Mouse (Mus musculus): ENCODE measurements around the gene Cpxm2.

Gene Cpxm2

DNA sequence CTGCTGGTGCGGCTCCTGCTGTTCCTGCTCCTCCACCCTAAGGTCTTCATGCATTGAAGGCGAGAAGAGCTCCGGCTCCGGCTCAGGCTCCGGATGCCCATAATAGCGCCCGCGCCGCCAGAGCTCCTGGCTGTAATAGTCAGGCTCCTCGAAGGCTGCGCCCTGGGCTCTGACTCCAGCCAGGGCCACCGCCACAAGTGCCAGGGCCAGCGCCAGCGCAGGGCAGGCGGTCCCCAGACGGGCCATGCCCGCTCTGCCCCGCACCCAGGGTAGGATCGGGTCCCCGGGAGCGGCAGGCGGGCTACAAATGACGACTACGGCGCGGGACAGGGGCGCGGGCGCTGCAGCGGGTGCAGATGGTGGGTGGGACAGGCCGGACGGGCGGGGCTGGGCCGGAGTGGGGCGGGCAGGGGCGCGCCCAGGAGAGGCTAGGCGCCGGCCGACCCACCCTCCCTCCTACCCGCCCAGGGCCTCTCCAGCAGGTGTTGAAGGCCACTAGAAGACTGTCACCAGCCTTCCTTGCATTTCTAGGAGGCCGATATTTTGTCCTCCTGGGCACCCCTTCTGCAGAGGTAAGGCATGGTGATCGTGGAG lies at the start of gene Cpxm2:
Gene Cpxm2 (minus strand): TSS at position 372 of the 594 bp plus-strand sequence.
- DNase-seq (ENCODE audit: extremely low read depth, insufficient read length, low spot score) = no peak

DNA sequence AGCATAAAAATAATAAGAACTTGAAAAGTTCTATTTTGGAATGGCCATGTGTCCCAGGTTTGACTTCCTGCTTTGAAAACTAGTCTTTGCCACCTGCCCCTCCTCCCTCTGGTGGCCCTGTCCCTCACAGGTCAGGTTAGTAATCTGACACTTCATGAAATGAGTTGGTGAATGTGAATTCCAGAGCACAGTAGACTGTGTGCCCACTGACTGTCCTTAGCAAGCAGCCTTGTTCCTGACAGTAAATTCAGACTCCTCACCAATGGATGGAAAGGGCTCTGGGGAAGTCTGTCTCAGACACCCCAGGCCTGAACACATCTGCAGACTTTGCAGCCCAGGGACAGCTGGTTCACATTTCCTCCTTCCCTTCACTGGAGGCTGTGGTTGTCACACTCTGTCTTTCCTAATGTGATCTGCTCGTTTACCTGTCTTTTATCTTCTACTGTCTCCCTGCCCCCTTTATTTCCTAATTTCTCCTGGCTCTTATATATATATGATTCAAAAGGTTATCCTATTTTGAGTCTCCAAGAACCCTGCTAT lies 49.6 kb upstream of the Cpxm2 start:
- DNase-seq (ENCODE audit: extremely low read depth, insufficient read length, low spot score) = no peak

DNA sequence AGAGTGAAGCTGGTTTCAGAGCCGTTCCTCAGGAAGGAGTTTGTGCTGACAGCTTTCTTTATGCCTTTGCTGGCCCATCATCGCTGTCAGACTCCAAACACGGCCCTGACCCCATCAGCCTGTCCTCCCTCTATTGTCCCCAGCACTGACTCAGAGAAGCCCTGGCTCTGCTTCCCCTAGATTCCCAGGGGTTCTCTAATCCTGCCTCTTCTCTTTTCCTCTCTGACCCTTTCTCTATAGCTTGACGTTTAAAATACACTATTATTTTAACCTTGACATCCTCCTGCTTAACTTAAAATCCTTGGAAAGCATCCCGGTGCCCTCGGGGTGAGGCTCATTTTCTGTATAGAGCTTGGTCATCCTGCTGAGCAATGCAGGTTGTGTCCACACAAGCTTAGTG lies 45.1 kb upstream of the Cpxm2 start:
- no peak for DNase-seq (ENCODE audit: extremely low read depth, insufficient read length, low spot score)

DNA sequence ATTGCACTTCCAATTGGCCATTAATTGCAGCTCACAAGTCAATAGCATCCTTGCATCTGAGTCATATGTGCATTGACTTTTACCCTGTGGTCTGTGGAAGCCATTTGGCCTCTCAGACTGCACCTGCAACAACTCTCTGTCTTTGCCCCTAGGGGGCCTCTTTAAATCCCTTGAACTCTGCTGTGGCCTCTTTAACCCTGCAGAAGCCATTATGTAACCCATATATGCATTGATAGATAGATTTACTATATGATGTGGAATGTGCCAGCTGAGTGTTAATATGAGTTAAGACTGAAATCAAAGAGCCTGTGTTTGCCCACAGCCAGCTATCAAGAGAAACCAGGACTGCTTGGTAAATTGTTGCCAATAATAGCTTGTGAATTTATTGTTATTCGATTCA lies 44.3 kb upstream of the Cpxm2 start:
- no peak for DNase-seq (ENCODE audit: extremely low read depth, insufficient read length, low spot score)

DNA sequence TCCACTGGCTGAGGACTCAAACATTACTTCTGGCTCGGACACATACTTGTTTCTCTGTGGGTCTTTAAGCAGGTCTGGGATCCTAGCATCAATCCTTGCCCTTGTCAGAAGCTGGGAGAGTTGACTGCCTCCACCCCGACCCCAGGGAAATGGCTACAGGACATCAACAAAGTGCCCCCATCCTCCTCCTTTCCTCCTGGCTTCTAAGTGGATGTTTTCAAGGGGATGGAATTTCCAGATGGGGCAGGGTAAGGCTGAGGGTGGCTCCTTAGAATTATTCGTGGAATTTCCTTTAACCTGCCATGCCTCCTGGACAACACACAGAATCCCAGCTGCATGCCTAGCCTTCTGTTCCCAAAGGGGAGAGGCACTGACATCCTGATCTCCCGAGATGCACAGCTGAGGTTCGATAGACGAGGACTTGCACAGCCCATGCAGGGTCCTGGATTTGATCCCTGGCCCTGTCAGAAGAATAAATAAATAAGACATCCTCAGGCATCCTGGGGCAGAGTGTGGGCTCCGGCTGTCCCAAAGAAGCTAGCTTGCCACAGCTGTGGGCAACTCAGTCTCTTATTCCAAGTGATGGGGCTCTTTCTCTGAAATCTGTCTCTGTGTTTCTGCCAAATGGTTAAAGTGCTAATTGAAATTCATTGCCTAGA lies 43.4 kb upstream of the Cpxm2 start:
- DNase-seq (ENCODE audit: extremely low read depth, insufficient read length, low spot score) = no peak

DNA sequence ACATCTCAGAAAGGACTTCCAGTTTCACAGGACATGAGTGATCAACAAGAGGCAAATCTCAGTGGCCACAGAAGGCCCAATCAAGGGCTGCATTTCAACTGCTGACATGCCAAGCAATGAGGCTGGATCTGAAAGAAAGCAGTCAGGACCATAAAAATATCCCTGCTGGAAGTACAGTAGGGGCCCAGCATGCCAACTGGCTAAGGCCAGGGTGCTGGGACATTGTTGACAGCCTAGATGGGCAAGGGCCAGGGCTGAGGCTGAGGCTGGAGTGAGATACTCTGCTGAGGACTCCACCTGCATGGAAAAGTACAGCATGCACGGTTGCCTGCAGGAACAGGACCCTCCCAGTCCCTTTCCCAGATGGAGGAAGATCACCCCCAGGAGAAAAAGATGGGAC lies 42.0 kb upstream of the Cpxm2 start:
- no peak for DNase-seq (ENCODE audit: extremely low read depth, insufficient read length, low spot score)

DNA sequence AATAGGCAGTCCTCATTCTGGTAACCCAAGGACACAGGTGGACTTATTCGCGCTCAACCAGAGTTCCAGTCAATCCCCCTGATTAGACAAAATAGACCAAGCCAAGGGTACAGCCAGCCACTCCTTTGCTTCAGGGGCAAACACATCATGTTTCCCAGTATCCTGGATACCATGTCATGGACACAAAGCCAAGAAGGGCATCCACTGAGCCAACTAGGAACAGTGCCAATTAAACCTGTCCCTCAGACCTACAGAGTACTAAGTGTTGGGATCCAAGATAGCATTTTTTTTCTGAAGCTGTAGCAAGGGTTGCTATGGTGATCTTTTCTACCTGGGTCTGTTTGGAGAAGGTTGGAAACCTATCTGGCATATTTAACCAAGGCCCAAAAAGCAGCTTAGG lies 39.1 kb upstream of the Cpxm2 start:
- no peak for DNase-seq (ENCODE audit: extremely low read depth, insufficient read length, low spot score)

DNA sequence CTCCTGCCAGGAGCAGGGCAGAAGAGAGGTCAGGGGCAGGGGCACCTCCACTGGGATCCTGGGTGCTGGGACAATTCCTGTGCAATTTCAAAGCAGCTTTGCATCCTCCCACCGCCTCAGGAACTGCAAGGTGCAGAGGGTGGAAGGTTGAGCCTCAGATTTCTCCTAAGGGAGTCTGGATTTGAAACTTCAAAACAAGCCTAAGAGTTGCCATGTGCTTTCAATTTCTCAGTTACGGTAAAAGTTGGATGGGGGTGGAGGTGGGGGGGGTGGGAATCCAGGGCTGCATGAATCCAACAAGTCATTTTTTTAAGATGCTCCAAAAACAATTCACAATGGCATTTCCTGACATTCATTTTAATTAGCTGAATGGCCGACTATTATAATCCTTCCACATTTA lies 32.9 kb upstream of the Cpxm2 start:
- no peak for DNase-seq (ENCODE audit: extremely low read depth, insufficient read length, low spot score)

DNA sequence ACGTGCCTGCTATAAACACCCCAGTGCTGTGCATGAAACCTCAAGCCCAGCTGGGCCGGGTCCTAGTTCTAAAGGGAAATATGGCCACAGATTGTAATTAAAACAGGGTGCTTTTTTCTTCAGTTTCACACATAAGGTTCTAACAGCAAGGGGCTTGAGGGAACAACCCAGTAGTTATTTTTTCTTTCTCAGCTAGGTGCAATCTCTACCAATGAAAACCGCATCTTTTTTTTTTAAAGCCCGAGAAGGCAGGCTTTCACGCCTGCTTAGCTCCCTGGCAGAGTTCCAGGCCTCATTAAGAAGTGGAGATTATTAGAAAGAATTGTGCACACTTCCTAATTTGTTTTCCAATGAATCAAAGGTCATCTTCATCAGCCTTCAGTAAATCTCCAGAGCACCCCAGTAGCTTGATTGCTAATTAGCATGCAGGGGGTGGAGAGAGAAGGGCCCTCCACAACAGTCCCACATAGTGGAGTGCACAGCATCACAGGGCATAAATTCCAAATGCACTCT lies 29.4 kb upstream of the Cpxm2 start:
- DNase-seq (ENCODE audit: extremely low read depth, insufficient read length, low spot score) = no peak

DNA sequence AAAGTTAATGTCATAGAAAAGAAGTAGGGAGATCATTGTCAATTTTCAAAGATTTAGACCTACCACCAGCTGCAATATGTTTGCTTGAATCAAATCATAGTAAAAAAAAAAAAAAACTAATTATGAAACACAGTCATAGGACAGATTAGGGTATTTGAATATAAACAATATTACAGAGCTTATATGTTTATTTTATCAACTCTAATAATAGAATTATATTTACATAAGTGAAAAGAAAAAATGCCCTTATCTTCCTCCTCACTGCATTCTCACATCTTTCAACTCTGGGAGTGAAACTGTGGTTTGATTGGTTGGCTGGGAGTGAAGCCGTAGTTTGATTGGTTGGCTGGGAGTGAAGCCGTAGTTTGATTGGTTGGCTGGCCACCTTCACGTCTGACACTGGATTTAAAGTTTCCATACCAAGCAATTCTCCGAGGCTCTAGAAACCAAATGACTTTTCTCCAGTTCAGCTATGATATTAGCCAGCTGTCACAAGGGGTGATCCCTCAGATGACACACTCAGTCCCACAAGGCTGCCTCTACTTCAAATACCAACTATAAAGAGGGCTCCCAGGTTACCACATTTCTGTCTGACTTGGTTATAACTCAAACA lies 27.2 kb upstream of the Cpxm2 start:
- no peak for DNase-seq (ENCODE audit: extremely low read depth, insufficient read length, low spot score)

DNA sequence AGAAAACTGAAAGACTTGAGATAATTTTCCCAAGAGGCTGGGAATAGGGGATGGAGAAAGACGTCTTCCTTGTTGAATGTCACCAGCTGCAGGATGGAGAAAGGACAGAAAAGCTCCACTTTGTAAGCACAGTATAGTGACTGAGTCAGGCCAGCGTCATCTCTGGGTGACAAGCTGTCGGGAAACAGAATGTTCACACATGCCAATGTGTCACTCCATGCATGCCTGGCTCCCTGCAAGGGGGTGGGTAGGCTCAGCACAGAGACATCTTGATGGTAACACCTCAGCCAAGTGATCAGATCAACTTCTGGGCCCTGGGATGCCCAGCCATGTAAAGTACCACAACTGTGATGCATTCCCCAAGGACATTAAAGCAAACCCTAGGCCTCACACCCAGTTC lies 26.5 kb upstream of the Cpxm2 start:
- DNase-seq (ENCODE audit: extremely low read depth, insufficient read length, low spot score) = no peak

DNA sequence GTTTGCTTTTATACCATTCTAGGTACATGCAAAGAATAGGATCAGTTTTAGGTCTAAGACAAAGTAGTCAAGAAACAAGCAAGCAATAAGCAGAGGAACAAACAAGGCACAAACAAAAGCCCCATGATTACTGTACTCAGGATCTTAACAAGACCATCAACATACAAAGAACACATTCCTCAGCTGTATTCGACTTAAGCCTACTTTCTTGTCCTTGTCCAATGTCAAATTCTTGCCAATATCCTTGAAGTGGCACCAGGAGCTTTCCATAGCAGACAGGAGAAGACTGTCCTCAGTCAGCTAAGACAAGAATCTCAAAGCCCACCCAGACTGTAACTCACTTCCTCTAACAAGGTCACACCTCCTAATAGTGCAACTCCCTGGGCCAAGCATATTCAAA lies 24.5 kb upstream of the Cpxm2 start:
- DNase-seq (ENCODE audit: extremely low read depth, insufficient read length, low spot score) = no peak

DNA sequence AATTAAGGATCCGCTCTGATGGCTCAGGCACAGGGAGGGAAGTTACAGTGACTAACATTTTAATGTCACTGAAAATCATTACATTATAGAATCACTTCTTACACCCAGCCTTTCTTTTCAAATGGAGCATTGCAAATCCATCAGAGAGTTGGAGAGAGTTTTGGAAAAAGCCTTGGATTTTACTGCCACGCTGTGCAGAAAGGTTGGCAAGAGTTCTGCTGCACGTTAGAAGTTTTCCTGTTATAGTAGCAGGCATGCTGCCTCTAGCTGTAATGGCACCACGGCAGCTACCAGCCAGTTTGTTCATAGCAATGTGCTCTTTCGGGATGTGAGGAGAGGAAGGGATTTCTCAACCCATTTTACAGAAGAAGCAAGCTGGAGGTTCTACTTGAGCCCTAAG lies 20.2 kb upstream of the Cpxm2 start:
- DNase-seq (ENCODE audit: extremely low read depth, insufficient read length, low spot score) = no peak

DNA sequence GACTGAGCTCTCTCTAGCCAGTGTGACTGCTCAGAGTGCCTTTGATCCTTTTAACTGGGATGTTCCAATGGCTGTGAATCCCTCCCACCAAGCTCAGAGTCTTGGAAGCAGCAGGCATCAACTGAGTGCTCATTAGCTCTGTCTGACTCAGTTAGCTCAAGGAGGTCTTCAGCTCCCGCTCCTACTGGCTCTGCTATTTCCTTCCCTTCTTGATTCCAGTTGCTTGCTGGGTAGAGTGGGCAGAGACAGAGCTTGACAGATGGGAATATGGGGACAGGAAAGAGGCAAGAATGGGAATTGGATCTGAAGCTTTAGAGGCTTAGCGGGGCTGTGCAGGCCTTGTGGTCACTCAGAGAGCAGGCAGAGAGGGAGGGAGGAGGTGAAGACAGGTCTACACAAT lies 19.8 kb upstream of the Cpxm2 start:
- no peak for DNase-seq (ENCODE audit: extremely low read depth, insufficient read length, low spot score)

DNA sequence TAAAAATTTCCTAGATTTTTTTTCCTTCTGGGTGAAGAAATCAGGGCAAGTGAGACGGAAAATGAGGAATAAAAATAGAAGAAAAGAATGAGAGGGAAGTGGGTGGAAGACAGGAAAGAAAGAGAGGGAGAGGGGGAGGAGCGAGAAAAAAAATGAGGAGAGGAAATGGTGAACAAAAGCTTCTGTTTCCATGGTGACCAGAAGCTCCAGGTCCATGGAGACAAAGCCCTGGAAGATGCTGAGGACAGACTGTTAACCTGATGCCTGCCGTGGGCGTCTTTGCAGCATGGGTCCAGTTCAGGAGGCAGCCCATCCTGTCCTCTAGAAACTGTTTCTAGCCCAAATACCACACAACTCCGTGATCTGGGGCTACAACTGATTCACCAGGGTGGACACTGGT lies 17.7 kb upstream of the Cpxm2 start:
- no peak for DNase-seq (ENCODE audit: extremely low read depth, insufficient read length, low spot score)

DNA sequence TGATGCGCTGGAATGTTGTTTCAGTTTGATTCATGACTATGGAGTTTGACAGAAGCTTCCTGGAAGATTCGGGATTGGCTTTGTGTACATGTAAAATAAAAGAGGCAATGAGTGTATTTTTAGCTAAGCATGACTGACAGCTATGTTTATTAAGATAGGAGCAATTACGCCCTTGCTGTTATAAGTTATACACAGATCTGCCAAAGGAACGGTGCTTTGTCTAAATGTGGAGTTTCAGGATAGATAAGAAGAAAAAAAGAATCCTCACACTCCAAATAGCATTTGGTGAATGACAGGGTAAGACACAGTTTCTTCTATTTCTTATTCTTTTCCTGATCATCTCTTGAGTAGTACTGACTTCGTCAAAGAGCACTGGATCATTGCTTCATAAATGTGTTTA lies 17.2 kb upstream of the Cpxm2 start:
- no peak for DNase-seq (ENCODE audit: extremely low read depth, insufficient read length, low spot score)

DNA sequence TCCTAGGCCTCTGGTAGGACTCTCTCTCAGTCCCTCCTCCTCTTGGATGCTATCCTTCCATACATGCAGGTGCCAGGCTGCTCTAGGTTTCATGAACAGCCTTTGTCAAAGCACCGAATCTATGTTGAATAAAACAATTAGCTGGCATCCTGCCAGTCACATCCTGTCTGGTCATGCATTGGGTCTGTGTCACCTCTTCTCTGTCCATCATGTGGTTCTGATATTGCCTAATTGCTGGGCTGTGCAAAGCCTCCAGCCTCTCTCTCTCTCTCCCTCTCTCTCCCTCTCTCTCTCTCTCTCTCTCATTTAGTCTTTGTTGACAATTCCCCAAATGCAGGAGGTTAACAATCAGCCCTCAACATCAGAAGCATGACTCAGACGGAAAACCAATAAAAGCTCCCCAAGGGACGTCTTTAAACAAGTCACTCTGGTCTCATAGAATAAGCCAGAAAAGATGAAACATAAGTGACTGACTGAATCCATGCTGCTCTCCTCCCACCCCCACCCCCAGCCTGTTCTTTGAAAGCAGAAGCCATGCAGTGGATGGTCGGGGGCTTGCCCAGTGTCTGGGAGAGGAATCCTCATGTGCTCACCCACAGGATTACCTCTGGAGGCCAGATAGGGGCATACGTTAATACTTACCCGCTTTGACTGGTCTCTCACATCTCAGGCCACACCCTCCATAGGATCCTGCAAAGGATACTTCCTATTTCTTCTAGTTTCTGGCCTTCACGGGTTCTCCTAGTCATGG lies 15.1 kb upstream of the Cpxm2 start:
- peak; percentile 4 for DNase-seq (ENCODE audit: extremely low read depth, insufficient read length, low spot score)

DNA sequence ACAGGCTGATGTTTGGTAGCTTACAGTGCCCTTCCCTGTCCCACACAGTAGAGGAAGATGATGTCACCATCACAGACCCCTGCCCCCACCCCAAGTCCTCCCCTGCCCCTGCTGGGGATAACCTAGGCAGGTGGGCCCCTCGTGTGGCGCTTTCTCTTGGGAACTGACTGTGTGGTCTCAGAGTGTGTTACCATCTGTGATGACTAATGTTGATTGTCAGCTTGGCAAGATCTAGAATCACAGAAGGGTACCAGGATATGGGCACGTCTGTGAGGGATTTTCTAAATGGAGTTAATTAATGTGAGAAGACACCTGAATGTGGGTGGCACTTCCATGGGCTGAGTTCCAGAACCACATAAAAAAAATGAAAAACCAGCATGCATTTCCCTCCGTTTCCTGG lies 12.7 kb upstream of the Cpxm2 start:
- no peak for DNase-seq (ENCODE audit: extremely low read depth, insufficient read length, low spot score)

DNA sequence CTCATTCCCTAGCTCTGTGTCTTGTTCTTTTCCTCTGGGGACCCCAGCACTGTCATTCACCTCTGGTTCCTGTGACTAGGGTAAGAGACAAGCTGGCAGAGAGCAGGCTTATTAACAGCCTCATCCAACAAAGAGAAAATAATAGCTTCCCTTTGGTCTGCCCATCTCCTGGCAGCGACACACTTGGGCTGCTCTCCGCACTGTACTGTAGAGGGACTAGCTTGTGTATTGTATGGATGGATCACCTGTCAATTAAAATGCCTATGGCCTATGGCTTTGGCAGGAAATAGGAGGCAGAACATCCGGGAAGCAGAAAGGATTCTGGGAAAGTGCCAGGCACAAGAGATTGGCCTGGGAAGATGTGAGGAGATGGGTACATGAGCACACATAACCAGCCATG lies 7.7 kb upstream of the Cpxm2 start:
- no peak for DNase-seq (ENCODE audit: extremely low read depth, insufficient read length, low spot score)

DNA sequence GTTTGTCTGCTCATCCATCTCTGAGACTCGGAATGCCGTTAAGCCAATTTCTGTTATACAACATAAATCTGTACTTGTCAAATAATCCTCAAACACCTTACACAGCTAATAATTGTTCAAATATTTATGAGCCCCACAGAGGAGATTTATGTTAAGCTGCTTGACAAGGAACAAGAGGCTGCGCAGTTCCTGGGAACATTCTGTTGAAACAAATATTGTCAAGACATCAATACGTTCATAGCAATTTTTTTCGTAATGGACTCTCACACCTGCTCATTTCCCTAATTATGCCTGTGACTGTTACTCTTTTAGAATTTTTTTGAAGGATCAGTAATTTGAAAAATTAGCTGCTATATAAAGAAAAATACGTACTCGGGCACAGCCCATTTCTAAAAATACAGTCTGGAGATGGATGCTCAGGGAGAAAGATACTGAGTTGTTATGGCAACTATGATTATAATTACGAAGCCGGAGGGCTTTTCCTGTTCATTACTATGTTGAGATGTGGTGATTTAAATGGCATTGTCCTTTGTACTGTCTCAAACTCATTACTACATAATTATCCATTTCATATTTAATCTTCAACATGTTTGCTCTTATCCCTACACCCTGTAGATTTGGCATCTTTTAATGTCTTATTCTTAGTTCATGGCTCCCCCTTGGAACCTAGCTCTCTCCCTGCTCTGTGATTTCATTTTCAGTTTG lies 3.9 kb upstream of the Cpxm2 start:
- no peak for DNase-seq (ENCODE audit: extremely low read depth, insufficient read length, low spot score)

DNA sequence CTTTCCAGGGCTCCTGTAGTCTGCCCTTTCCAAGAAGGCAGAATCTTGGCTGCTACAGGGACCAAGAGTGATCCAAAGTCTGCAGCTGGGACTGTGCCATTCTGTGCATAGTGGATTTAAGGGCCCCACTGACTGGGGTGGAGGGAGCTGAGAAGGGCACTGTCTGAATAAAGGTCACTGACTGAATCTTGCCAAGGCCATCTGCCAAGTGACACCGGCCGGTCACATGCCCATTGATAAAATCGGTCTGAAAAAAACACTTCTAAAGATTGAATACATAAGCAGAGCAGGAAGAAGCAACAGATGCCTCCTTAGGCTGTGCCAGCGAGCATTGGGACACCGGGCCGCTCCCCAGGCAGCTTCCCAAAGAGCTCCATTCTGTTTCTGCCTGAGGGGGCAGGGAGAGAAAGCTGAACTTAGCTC lies 803 bp downstream of the Cpxm2 start:
- no peak for DNase-seq (ENCODE audit: extremely low read depth, insufficient read length, low spot score)
